Mouse (Mus musculus) embryo, embryonic 9.5 days (tissue): ENCODE results near the gene Adamts16.

Source experiments
- DNase-seq: peaks from one replicate; pipeline ENCODE4 v3.0.0-alpha.2; 2017; ENCODE audit errors: extremely low spot score

The Adamts16 gene

GRCm38 (mm10) chr13:70714081-70714775 is 127.4 kb downstream of the Adamts16 start:
- no peak for DNase-seq

- no peak for DNase-seq
Observed at GRCm38 (mm10) chr13:70713331-70713730, 128.3 kb downstream of the Adamts16 start.

- DNase-seq, result no peak
Observed at GRCm38 (mm10) chr13:70707158-70707854, 134.3 kb downstream of the Adamts16 start.

GRCm38 (mm10) chr13:70702904-70703303 is 138.7 kb downstream of the Adamts16 start:
- DNase-seq, result no peak

GRCm38 (mm10) chr13:70698812-70699387 is 142.7 kb downstream of the Adamts16 start:
- no peak for DNase-seq

- DNase-seq, result no peak
Observed at GRCm38 (mm10) chr13:70689452-70689960, 152.1 kb downstream of the Adamts16 start.

GRCm38 (mm10) chr13:70685825-70686224 is 155.8 kb downstream of the Adamts16 start:
- no peak for DNase-seq

- peak; percentile 10 for DNase-seq
Observed at GRCm38 (mm10) chr13:70684976-70685609, 156.5 kb downstream of the Adamts16 start.

GRCm38 (mm10) chr13:70681411-70682183 is 160.0 kb downstream of the Adamts16 start:
- no peak for DNase-seq

GRCm38 (mm10) chr13:70680316-70680715 is 161.3 kb downstream of the Adamts16 start:
- DNase-seq, result no peak
